Mouse (Mus musculus) myocyte (in vitro differentiated cells): ENCODE measurements around the gene Slc39a11. TPM values are rescaled to one million over a fixed set of nuclear protein-coding genes. Genes with fewer than 3 reads are reported as not detected.

Source experiments
- H3K27me3 ChIP-seq: one replicate; pipeline ENCODE4 v1.6.1; 2011; ENCODE audit not compliant: control insufficient read depth, insufficient read depth, insufficient read length
- H3K36me3 ChIP-seq: one replicate; pipeline ENCODE4 v1.6.1; 2011; ENCODE audit not compliant: control insufficient read depth, insufficient read depth
- H3K4me2 ChIP-seq: one replicate; pipeline ENCODE4 v1.6.1; 2011; ENCODE audit warnings: low read depth, control low read depth
- H3K4me3 ChIP-seq: one replicate; pipeline ENCODE4 v1.5.1; 2011; ENCODE audit warnings: mild to moderate bottlenecking, control low read depth, moderate library complexity
- H3K79me2 ChIP-seq: one replicate; pipeline ENCODE4 v1.6.1; 2011; ENCODE audit not compliant: control insufficient read depth, insufficient read depth
- H3ac ChIP-seq: one replicate; pipeline ENCODE4 v1.6.1; 2011; ENCODE audit not compliant: control insufficient read depth, insufficient read length
- CEBPB ChIP-seq: IDR thresholded peaks from 2 replicates; pipeline ENCODE4 v1.6.1; 2011; ENCODE audit warnings: mild to moderate bottlenecking, moderate library complexity; ENCODE audit not compliant: poor library complexity, insufficient read depth, severe bottlenecking
- E2F4 ChIP-seq: IDR thresholded peaks from one replicate; pipeline ENCODE4 v1.6.1; 2011; ENCODE audit warnings: mild to moderate bottlenecking, control low read depth, moderate library complexity; ENCODE audit not compliant: insufficient read depth
- MAX ChIP-seq: IDR thresholded peaks from one replicate; pipeline ENCODE4 v1.6.1; 2011; ENCODE audit warnings: low read depth, mild to moderate bottlenecking, control low read depth
- MYOD1 ChIP-seq, 3 experiments: IDR thresholded peaks; one replicate each; pipeline ENCODE4 v1.6.1; 2011; ENCODE audit warnings: control low read depth in 2 of 3, low read depth in 2 of 3, mild to moderate bottlenecking in 2 of 3, moderate library complexity in 1 of 3; ENCODE audit not compliant: insufficient read length in 2 of 3, control insufficient read depth in 1 of 3
- MYOG ChIP-seq, 3 experiments: IDR thresholded peaks; one replicate each; pipeline ENCODE4 v1.6.1; 2011; ENCODE audit warnings: control low read depth in 2 of 3, low read depth in 2 of 3, mild to moderate bottlenecking in 2 of 3; ENCODE audit not compliant: insufficient read length in 2 of 3, control insufficient read depth in 1 of 3, insufficient read depth in 1 of 3
- POLR2A ChIP-seq: IDR thresholded peaks from one replicate; pipeline ENCODE4 v1.6.1; 2011; ENCODE audit warnings: low read depth, mild to moderate bottlenecking, control low read depth, moderate library complexity; ENCODE audit not compliant: insufficient read length
- POLR2AphosphoS2 ChIP-seq: IDR thresholded peaks from one replicate; pipeline ENCODE4 v1.6.1; 2011; ENCODE audit warnings: low read depth, control low read depth; ENCODE audit not compliant: insufficient read length
- REST ChIP-seq: IDR thresholded peaks from one replicate; pipeline ENCODE4 v1.6.1; 2011; ENCODE audit warnings: mild to moderate bottlenecking, control low read depth, moderate library complexity; ENCODE audit not compliant: insufficient read depth, insufficient read length
- SRF ChIP-seq: IDR thresholded peaks from one replicate; pipeline ENCODE4 v1.6.1; 2011; ENCODE audit warnings: low read depth; ENCODE audit not compliant: control insufficient read depth, insufficient read length
- TCF12 ChIP-seq: IDR thresholded peaks from one replicate; pipeline ENCODE4 v1.6.1; 2011; ENCODE audit warnings: mild to moderate bottlenecking, control low read depth; ENCODE audit not compliant: poor library complexity, insufficient read depth, severe bottlenecking
- TCF3 ChIP-seq: IDR thresholded peaks from one replicate; pipeline ENCODE4 v1.6.1; 2011; ENCODE audit warnings: low read depth, control low read depth; ENCODE audit not compliant: insufficient read length
- USF1 ChIP-seq: IDR thresholded peaks from one replicate; pipeline ENCODE4 v1.6.1; 2011; ENCODE audit warnings: low read depth, mild to moderate bottlenecking, control low read depth, moderate library complexity
- polyA plus RNA-seq: library from polyadenylated mRNA; unstranded; fragments of >200 nt; fragmentation: generic; extraction: Trizol; gene quantifications from one replicate; pipeline ENCODE4 v1.2.1, GENCODE M21; 2012; ENCODE audit warnings: missing spikeins

The Slc39a11 gene
- polyA plus RNA-seq, 1 experiment, result 15.7 TPM

- Histone ChIP-seq H3K27me3 (no peaks in the 10 kb centered on the region), H3K79me2 (no peaks in the 10 kb centered on the region), H3K4me3 (no peak overlapping the region), H3ac (no peak overlapping the region), H3K36me3 (no peaks in the 10 kb centered on the region), H3K4me2 (no peak overlapping the region)
- TF ChIP-seq E2F4 (no peak), CEBPB (peak; percentile 72; the same call in 1 of the 2 replicates)
These were observed 111.4 kb downstream of the Slc39a11 start for GRCm38 (mm10) chr11:113538406-113538917.

GRCm38 (mm10) chr11:113537715-113538114 is 112.2 kb downstream of the Slc39a11 start:
- Histone ChIP-seq H3K4me2 (no peak overlapping the region), H3ac (no peak overlapping the region), H3K4me3 (no peak overlapping the region), H3K79me2 (no peaks in the 10 kb centered on the region), H3K36me3 (no peaks in the 10 kb centered on the region), H3K27me3 (no peaks in the 10 kb centered on the region)
- TF ChIP-seq MAX, result no peak
- no peak for TF ChIP-seq TCF12
- no peak for TF ChIP-seq CEBPB
- TF ChIP-seq POLR2AphosphoS2, result no peak
- no peak for TF ChIP-seq TCF3
- no peak for TF ChIP-seq MYOG (IDR thresholded peaks at IDR 0.05; ENCODE audit: control insufficient read depth in 1 of 3, insufficient read depth in 1 of 3, insufficient read length in 2 of 3, low read depth in 2 of 3)
- no peak for TF ChIP-seq SRF

- Histone ChIP-seq H3K79me2 (no peaks in the 10 kb centered on the region), H3ac (no peak overlapping the region), H3K27me3 (no peaks in the 10 kb centered on the region), H3K4me2 (no peak overlapping the region), H3K4me3 (no peak overlapping the region), H3K36me3 (no peaks in the 10 kb centered on the region)
- TF ChIP-seq MYOD1 (IDR thresholded peaks at IDR 0.05; ENCODE audit: control insufficient read depth in 1 of 3, insufficient read length in 2 of 3, low read depth in 2 of 3) (no peak), MAX (no peak), REST (no peak), CEBPB (no peak), TCF12 (no peak), TCF3 (no peak), POLR2A (no peak), SRF (no peak), USF1 (no peak), MYOG (IDR thresholded peaks at IDR 0.05; ENCODE audit: control insufficient read depth in 1 of 3, insufficient read depth in 1 of 3, insufficient read length in 2 of 3, low read depth in 2 of 3) (no peak)
These were observed 112.7 kb downstream of the Slc39a11 start for GRCm38 (mm10) chr11:113537199-113537586.

GRCm38 (mm10) chr11:113536308-113537198 is 113.3 kb downstream of the Slc39a11 start:
- no peaks in the 10 kb centered on the region for H3K36me3 ChIP-seq

GRCm38 (mm10) chr11:113534341-113534740 is 115.5 kb downstream of the Slc39a11 start:
- Histone ChIP-seq H3K79me2 (no peaks in the 10 kb centered on the region), H3ac (no peak overlapping the region), H3K27me3 (no peaks in the 10 kb centered on the region), H3K36me3 (no peaks in the 10 kb centered on the region), H3K4me2 (peak overlapping the region; percentile 39), H3K4me3 (no peak overlapping the region)
- TF ChIP-seq USF1 (peak; percentile 17), TCF3 (no peak)

More at GRCm38 (mm10) chr11:113536308-113537198, 113.3 kb downstream of the Slc39a11 start:
- no peaks in the 10 kb centered on the region for H3K79me2 ChIP-seq
- no peak overlapping the region for H3K4me3 ChIP-seq
- no peak overlapping the region for H3K4me2 ChIP-seq
- TF ChIP-seq E2F4 (no peak), REST (no peak), MAX (no peak), POLR2AphosphoS2 (no peak), CEBPB (no peak)
- no peak overlapping the region for H3ac ChIP-seq
- no peaks in the 10 kb centered on the region for H3K27me3 ChIP-seq
